Mouse (Mus musculus): ENCODE data around the gene Arl6ip1.

DNA sequence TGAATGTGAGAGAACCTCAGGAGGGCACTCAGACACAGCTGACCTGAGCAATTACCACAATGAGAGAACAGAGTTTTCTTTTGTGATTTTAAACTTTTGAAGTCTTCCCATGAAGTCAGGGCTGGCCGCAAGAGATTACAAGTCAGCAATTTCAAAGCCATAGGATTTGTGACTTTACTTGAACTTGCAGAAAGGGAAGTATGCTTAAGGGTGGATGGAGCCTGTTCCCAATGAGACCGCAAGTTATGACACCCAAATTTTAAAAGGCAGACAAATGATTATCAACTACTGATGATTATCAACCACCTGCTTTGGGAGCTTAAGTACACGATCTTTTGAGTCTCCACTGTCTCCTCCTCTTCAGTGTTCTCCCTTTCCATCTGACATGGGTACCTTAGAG, 11.0 kb downstream of the Arl6ip1 start:
- no peak for TF ChIP-seq CTCF (IDR thresholded peaks at IDR 0.05)
- TF ChIP-seq EP300 (IDR thresholded peaks at IDR 0.05; ENCODE audit: insufficient read depth, low read depth, low read length) = no peak
- no peak for TF ChIP-seq POLR2A (IDR thresholded peaks at IDR 0.05; ENCODE audit: insufficient read depth, low read depth, low read length)
